In genomic region chr13:52979331-52980051, GRCm38 (mm10) we compare ENCODE assay signal across 7 mouse cellular contexts. TPM values are rescaled to one million over a fixed set of nuclear protein-coding genes. Genes with fewer than 3 reads are reported as not detected.
DNase-seq lines count a peak whose midpoint lies in the region; ATAC-seq and TF ChIP-seq lines count a peak whose summit lies in the region.

No protein-coding gene starts in this region.

- H3K4me2 ChIP-seq in embryonic facial prominence, embryonic 15.5 days (replicated peaks) = peak overlapping the region; percentile 94
- peak overlapping the region; percentile 92 for H3K4me2 ChIP-seq in liver, embryonic 11.5 days
- H3K4me2 ChIP-seq in neural tube, embryonic 14.5 days (ENCODE audit: low read depth, low read length) = peak overlapping the region; percentile 97

- H3K9ac ChIP-seq in embryonic facial prominence, embryonic 15.5 days = peak overlapping the region; percentile 92
- H3K9ac ChIP-seq in liver, embryonic 11.5 days (ENCODE audit: low read depth, low read length) = no peak overlapping the region
- peak overlapping the region; percentile 97 for H3K9ac ChIP-seq in neural tube, embryonic 14.5 days (replicated peaks; ENCODE audit: low read depth, low read length)

- H3K27ac ChIP-seq in embryonic facial prominence, embryonic 15.5 days (replicated peaks) = peak overlapping the region; percentile 97
- H3K27ac ChIP-seq in liver, embryonic 11.5 days (ENCODE audit: low read depth, low read length) = no peak overlapping the region
- peak overlapping the region; percentile 98 for H3K27ac ChIP-seq in neural tube, embryonic 14.5 days (ENCODE audit: low read depth, low read length)

- H3K4me3 ChIP-seq in C2C12 (ENCODE audit: insufficient read depth, poor library complexity, severe bottlenecking) = peak overlapping the region; percentile 64
- H3K4me3 ChIP-seq in E14TG2a.4 (replicated peaks; ENCODE audit: low read length) = peak overlapping the region; percentile 89
- peak overlapping the region; percentile 92 for H3K4me3 ChIP-seq in embryonic facial prominence, embryonic 15.5 days (replicated peaks)
- peak overlapping the region; percentile 80 for H3K4me3 ChIP-seq in liver, embryonic 11.5 days (ENCODE audit: low read depth, low read length)
- H3K4me3 ChIP-seq in neural tube, embryonic 14.5 days (ENCODE audit: low read depth, low read length) = peak overlapping the region; percentile 92

- H3K4me1 ChIP-seq in E14TG2a.4 (replicated peaks; ENCODE audit: low read depth, low read length) = peaks cover 29% of the 10 kb centered on the region
- H3K4me1 ChIP-seq in embryonic facial prominence, embryonic 15.5 days = peaks cover 45% of the 10 kb centered on the region
- peaks cover 31% of the 10 kb centered on the region for H3K4me1 ChIP-seq in liver, embryonic 11.5 days (replicated peaks; ENCODE audit: control insufficient read depth, insufficient read depth, low read length)
- H3K4me1 ChIP-seq in neural tube, embryonic 14.5 days (ENCODE audit: control insufficient read depth, insufficient read depth, low read length) = peaks cover 30% of the 10 kb centered on the region

- H3K27me3 ChIP-seq in C2C12 (ENCODE audit: control insufficient read depth, insufficient read depth, insufficient read length) (no peaks in the 10 kb centered on the region), E14TG2a.4 (ENCODE audit: insufficient read depth, low read length) (peaks cover 60% of the 10 kb centered on the region)
- H3K27me3 ChIP-seq in embryonic facial prominence, embryonic 15.5 days = no peaks in the 10 kb centered on the region
- H3K27me3 ChIP-seq in liver, embryonic 11.5 days (replicated peaks; ENCODE audit: control insufficient read depth, insufficient read depth, low read length) = peaks cover 52% of the 10 kb centered on the region
- H3K27me3 ChIP-seq in neural tube, embryonic 14.5 days (ENCODE audit: control insufficient read depth, insufficient read depth, low read length) = no peaks in the 10 kb centered on the region

- H3K36me3 ChIP-seq in C2C12 (ENCODE audit: control insufficient read depth, insufficient read depth) (peaks cover under 1% of the 10 kb centered on the region), E14TG2a.4 (ENCODE audit: insufficient read depth, low read length) (no peaks in the 10 kb centered on the region)
- H3K36me3 ChIP-seq in embryonic facial prominence, embryonic 15.5 days = no peaks in the 10 kb centered on the region
- no peaks in the 10 kb centered on the region for H3K36me3 ChIP-seq in liver, embryonic 11.5 days (ENCODE audit: control insufficient read depth, insufficient read depth, low read length)
- no peaks in the 10 kb centered on the region for H3K36me3 ChIP-seq in neural tube, embryonic 14.5 days (ENCODE audit: control insufficient read depth, insufficient read depth, low read length)

- no peak for TF ChIP-seq CTCF in C2C12 (IDR thresholded peaks at IDR 0.05; ENCODE audit: control insufficient read depth, insufficient read depth, insufficient read length)
- TF ChIP-seq CTCF in E14TG2a.4 (conservative IDR thresholded peaks at IDR 0.05; ENCODE audit: low read length) = no peak

- peak; percentile 36 for DNase-seq in heart, postnatal 4 days
- DNase-seq in liver, embryonic 11.5 days (ENCODE audit: low spot score) = no peak
- DNase-seq in T-cell, adult 2 months (ENCODE audit: low spot score) = no peak

- H3ac ChIP-seq in C2C12 (ENCODE audit: control insufficient read depth, insufficient read length, low read depth) = peak overlapping the region; percentile 5

- H3K9me3 ChIP-seq in E14TG2a.4 (ENCODE audit: low read length) = no peaks in the 10 kb centered on the region
- H3K9me3 ChIP-seq in embryonic facial prominence, embryonic 15.5 days (replicated peaks) = no peaks in the 10 kb centered on the region
- no peaks in the 10 kb centered on the region for H3K9me3 ChIP-seq in liver, embryonic 11.5 days (ENCODE audit: control insufficient read depth, low read length)
- no peaks in the 10 kb centered on the region for H3K9me3 ChIP-seq in neural tube, embryonic 14.5 days (ENCODE audit: control insufficient read depth, low read length)

- no peak for ATAC-seq in embryonic facial prominence, embryonic 15.5 days (ENCODE audit: insufficient number of reproducible peaks, low FRiP score, low TSS enrichment, low read depth)
- no peak for ATAC-seq in liver, embryonic 11.5 days (replicated peaks; ENCODE audit: low FRiP score)
- no peak for ATAC-seq in neural tube, embryonic 14.5 days (ENCODE audit: low read depth)

- 1% methylated on average over 22 of the region's 22 CpGs for WGBS in embryonic facial prominence, embryonic 15.5 days
- under 1% methylated on average over 22 of the region's 22 CpGs for WGBS in liver, embryonic 11.5 days
- WGBS in neural tube, embryonic 14.5 days = under 1% methylated on average over 22 of the region's 22 CpGs

- peaks cover 60% of the 10 kb centered on the region for H3K79me2 ChIP-seq in C2C12 (ENCODE audit: control insufficient read depth, insufficient read depth)

- peaks cover 38% of the 10 kb centered on the region for H3K79me3 ChIP-seq in C2C12 (ENCODE audit: low read depth)

TF ChIP-seq in C2C12, 6 proteins besides CTCF, POLR2A, EP300 and RAD21:
- no peak for TF ChIP-seq FOSL1 (IDR thresholded peaks at IDR 0.05; ENCODE audit: insufficient read depth, low read length, poor library complexity, severe bottlenecking)
- TF ChIP-seq CEBPB (IDR thresholded peaks at IDR 0.05; ENCODE audit: low read depth) = no peak
- no peak for TF ChIP-seq MYOG (IDR thresholded peaks at IDR 0.05; ENCODE audit: control insufficient read depth, extremely low read depth, insufficient read length)
- no peak for TF ChIP-seq MYOD1 (IDR thresholded peaks at IDR 0.05; ENCODE audit: control insufficient read depth, insufficient read length, low read depth)
- no peak for TF ChIP-seq USF1 (IDR thresholded peaks at IDR 0.05; ENCODE audit: low read depth)
- TF ChIP-seq MAX (IDR thresholded peaks at IDR 0.05) = no peak

RNA-seq across cellular contexts. Expression of gene Nfil3, which starts 1.4 kb away (rescaled TPM):
- polyA plus RNA-seq in C2C12 (2012; fragmentation: generic; extraction: Trizol) = 18.8 TPM
- 42.2 and 43.5 TPM in 2 replicates for polyA plus RNA-seq in embryonic facial prominence, embryonic 15.5 days (2015; fragmentation: Nextera tagmentation; extraction: Ambion mirVana)
- total RNA-seq in heart, postnatal 4 days (2021) = 10 to 100 TPM; 24.6 to 27.7 TPM
- 8.5 and 9.8 TPM in 2 replicates for polyA plus RNA-seq in liver, embryonic 11.5 days (2014; fragmentation: Nextera tagmentation; extraction: Ambion mirVana)
- polyA plus RNA-seq in neural tube, embryonic 14.5 days (2014; fragmentation: Nextera tagmentation; extraction: Ambion mirVana) = 49.5 and 52.7 TPM in 2 replicates

RNA-seq across cellular contexts. Expression of gene Auh, which starts 50.0 kb away (rescaled TPM):
- polyA plus RNA-seq in C2C12 (2012; fragmentation: generic; extraction: Trizol) = 14.0 TPM
- polyA plus RNA-seq in embryonic facial prominence, embryonic 15.5 days (2015; fragmentation: Nextera tagmentation; extraction: Ambion mirVana) = 46.5 and 48.2 TPM in 2 replicates
- 10 to 100 TPM; 48.1 to 48.8 TPM for total RNA-seq in heart, postnatal 4 days (2021)
- 35.4 and 36.4 TPM in 2 replicates for polyA plus RNA-seq in liver, embryonic 11.5 days (2014; fragmentation: Nextera tagmentation; extraction: Ambion mirVana)
- 63.6 and 65.8 TPM in 2 replicates for polyA plus RNA-seq in neural tube, embryonic 14.5 days (2014; fragmentation: Nextera tagmentation; extraction: Ambion mirVana)
